Mouse (Mus musculus) hindbrain, embryonic 15.5 days (tissue): ENCODE measurements around the gene Phf12. TPM values are rescaled to one million over a fixed set of nuclear protein-coding genes. Genes with fewer than 3 reads are reported as not detected.
"Not testable (repeated sequence)": the region's sequence is repeated elsewhere in the genome, so short reads cannot be mapped to it uniquely, and the experiment has no call there.

Experiments
- ATAC-seq: fragments of 200-750 bp; cut with Nextera tagmentation; 2 replicates; pipeline ENCODE4 v1.8.0; 2017; ENCODE audit warnings: low read depth, moderate number of reproducible peaks, moderate TSS enrichment; ENCODE audit not compliant: low FRiP score
- H3K27ac ChIP-seq: fragments of 300-500 bp; sonication (generic); replicated peaks from 2 replicates; pipeline ENCODE4 v1.5.1; 2015; ENCODE audit warnings: mild to moderate bottlenecking, inconsistent platforms
- H3K27me3 ChIP-seq: fragments of 300-500 bp; sonication (generic); 2 replicates; pipeline ENCODE4 v1.6.1; 2015; ENCODE audit warnings: control low read depth, inconsistent platforms
- H3K36me3 ChIP-seq: fragments of 300-500 bp; sonication (generic); 2 replicates; pipeline ENCODE4 v1.6.1; 2015; ENCODE audit warnings: control low read depth, inconsistent platforms
- H3K4me1 ChIP-seq: fragments of 300-500 bp; sonication (generic); replicated peaks from 2 replicates; pipeline ENCODE4 v1.6.1; 2015; ENCODE audit warnings: control low read depth, inconsistent platforms
- H3K4me2 ChIP-seq: fragments of 300-500 bp; sonication (generic); 2 replicates; pipeline ENCODE4 v1.6.1; 2015; ENCODE audit warnings: moderate library complexity, mild to moderate bottlenecking, inconsistent platforms
- H3K4me3 ChIP-seq: fragments of 300-500 bp; sonication (generic); 2 replicates; pipeline ENCODE4 v1.5.1; 2015; ENCODE audit warnings: mild to moderate bottlenecking, inconsistent platforms
- H3K9ac ChIP-seq: fragments of 300-500 bp; sonication (generic); 2 replicates; pipeline ENCODE4 v1.6.1; 2015; ENCODE audit warnings: inconsistent platforms
- H3K9me3 ChIP-seq: fragments of 300-500 bp; sonication (generic); 2 replicates; pipeline ENCODE4 v1.6.1; 2016; ENCODE audit warnings: control low read depth, inconsistent platforms
- WGBS: fragments of 180-500 bp; shearing (Covaris S2); methylation state at CpG from one replicate; pipeline ENCODE4 v1.1.7; 2015; 5-methylcytosine and 5-hydroxymethylcytosine counted together
- polyA plus RNA-seq: library from polyadenylated mRNA; unstranded; fragments of >200 nt; fragmentation: Nextera tagmentation; extraction: Ambion mirVana; gene quantifications from 2 replicates; pipeline ENCODE4 v1.2.1, GENCODE M21; 2015

Gene Phf12
- polyA plus RNA-seq, 1 experiment from 2014 or later, result 19.0 TPM

- H3K9me3 ChIP-seq, result no peaks in the 10 kb centered on the region
- peak within 1 kb of the TSS; percentile 83 for H3K4me3 ChIP-seq
- no peaks in the 10 kb centered on the region for H3K27me3 ChIP-seq
- peak within 1 kb of the TSS; percentile 85 for H3K9ac ChIP-seq
- 2% methylated on average over 52 of the region's 55 CpGs for WGBS
- H3K4me2 ChIP-seq, result peak within 1 kb of the TSS; percentile 67
- H3K36me3 ChIP-seq, result peaks cover 12% of the 10 kb centered on the region; the same call in 1 of the 2 replicates
- peak; percentile 83 for ATAC-seq
- H3K4me1 ChIP-seq, result peaks cover 42% of the 10 kb centered on the region
- H3K27ac ChIP-seq, result peak within 1 kb of the TSS; percentile 88
Observed at GRCm38 (mm10) chr11:78037831-78038752, 55.5 kb downstream of the Phf12 start, which contains the start of gene Flot2. Gene Flot2 (plus strand): TSS chr11:78037931.

DNA sequence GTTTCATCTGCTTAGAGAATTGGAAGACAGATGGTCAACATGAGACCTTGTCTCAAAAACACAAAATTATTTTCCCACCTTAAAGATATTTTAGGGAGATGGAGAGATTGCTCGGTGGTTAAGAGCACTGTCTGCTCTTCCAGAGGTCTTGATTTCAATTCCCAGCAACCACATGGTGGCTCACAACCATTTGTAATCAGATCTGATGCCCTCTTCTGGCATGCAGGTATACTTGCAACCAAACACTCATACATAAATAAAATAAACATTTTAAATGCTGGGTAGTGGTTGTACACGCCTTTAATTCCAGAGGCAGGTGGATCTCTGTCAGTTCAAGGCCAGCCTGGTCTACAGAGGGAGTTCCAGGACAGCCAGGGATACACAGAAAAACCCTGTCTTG, 58.3 kb downstream of the Phf12 start:
- Histone ChIP-seq H3K36me3 (peaks cover 8% of the 10 kb centered on the region; the same call in 1 of the 2 replicates), H3K4me2 (no peak overlapping the region), H3K27me3 (no peaks in the 10 kb centered on the region), H3K4me1 (peaks cover 32% of the 10 kb centered on the region), H3K4me3 (no peak overlapping the region), H3K27ac (no peak overlapping the region), H3K9me3 (no peaks in the 10 kb centered on the region), H3K9ac (no peak overlapping the region)
- ATAC-seq, result no peak
- 69% methylated on average over 2 of the region's 2 CpGs for WGBS

- H3K9me3 ChIP-seq, H3K9ac ChIP-seq, H3K4me3 ChIP-seq, H3K27ac ChIP-seq, H3K36me3 ChIP-seq, H3K27me3 ChIP-seq, ATAC-seq, H3K4me2 ChIP-seq: not testable (repeated sequence)
- peaks cover 28% of the 10 kb centered on the region for H3K4me1 ChIP-seq
- 93% methylated on average over 4 of the region's 4 CpGs for WGBS
Observed at GRCm38 (mm10) chr11:78042290-78042870, 59.8 kb downstream of the Phf12 start.

- peak; percentile 59; the same call in 1 of the 2 replicates for ATAC-seq
- H3K36me3 ChIP-seq, result peaks cover 8% of the 10 kb centered on the region; the same call in 1 of the 2 replicates
- H3K4me1 ChIP-seq, result peaks cover 11% of the 10 kb centered on the region
- no peak overlapping the region for H3K27ac ChIP-seq
- H3K9ac ChIP-seq, result no peak overlapping the region
- H3K27me3 ChIP-seq, result no peaks in the 10 kb centered on the region
- 63% methylated on average over 5 of the region's 5 CpGs for WGBS
- H3K4me3 ChIP-seq, result no peak overlapping the region
- no peaks in the 10 kb centered on the region for H3K9me3 ChIP-seq
- H3K4me2 ChIP-seq, result no peak overlapping the region
Observed at GRCm38 (mm10) chr11:78044758-78045251, 62.3 kb downstream of the Phf12 start.

DNA sequence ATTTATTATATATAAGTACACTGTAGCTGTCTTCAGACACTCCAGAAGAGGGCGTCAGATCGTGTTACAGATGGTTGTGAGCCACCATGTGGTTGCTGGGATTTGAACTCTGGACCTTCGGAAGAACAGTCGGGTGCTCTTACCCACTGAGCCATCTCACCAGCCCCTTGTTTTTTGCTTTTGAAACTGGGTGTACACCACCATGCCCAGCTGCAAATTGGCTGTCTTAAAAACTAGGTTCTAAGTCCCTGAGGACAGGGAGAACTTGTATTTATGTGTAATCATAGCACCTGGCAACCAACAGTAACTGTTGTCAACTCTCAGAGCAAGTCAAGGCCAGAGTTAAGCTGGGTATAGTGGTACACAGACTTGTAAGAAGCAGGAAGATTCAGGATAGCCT, 66.1 kb downstream of the Phf12 start:
- not testable (repeated sequence) for H3K9ac ChIP-seq, H3K4me2 ChIP-seq, H3K9me3 ChIP-seq, H3K4me1 ChIP-seq, H3K27ac ChIP-seq, ATAC-seq, H3K4me3 ChIP-seq, H3K27me3 ChIP-seq
- WGBS, result 87% methylated on average over 4 of the region's 4 CpGs
- peaks cover 11% of the 10 kb centered on the region for H3K36me3 ChIP-seq

DNA sequence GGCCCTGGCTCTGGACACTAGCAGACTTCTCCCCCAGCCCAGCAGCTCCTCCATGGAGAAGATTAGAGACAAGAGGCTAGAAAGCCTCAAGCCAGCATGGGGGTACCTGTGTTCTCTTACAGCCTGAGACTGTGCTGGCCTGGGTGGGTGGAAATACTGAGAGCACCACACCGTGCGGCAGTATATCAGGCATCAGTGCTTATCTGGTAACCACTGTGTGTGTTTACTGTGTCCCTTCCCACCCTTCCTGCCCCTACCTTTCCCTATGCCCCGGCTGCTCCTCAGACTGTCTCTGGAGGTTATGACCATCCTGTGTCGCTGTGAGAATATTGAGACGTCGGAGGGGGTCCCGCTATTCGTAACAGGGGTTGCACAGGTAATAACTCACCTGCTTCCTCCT, 70.5 kb downstream of the Phf12 start:
- H3K4me3 ChIP-seq, result no peak overlapping the region
- H3K4me1 ChIP-seq, result no peaks in the 10 kb centered on the region
- WGBS, result 94% methylated on average over 8 of the region's 8 CpGs
- no peak for ATAC-seq
- H3K9me3 ChIP-seq, result no peaks in the 10 kb centered on the region
- H3K27ac ChIP-seq, result no peak overlapping the region
- peaks cover 49% of the 10 kb centered on the region for H3K36me3 ChIP-seq
- H3K27me3 ChIP-seq, result no peaks in the 10 kb centered on the region
- H3K9ac ChIP-seq, result no peak overlapping the region
- no peak overlapping the region for H3K4me2 ChIP-seq

GRCm38 (mm10) chr11:78056946-78057345, 74.4 kb downstream of the Phf12 start:
- peaks cover 59% of the 10 kb centered on the region for H3K36me3 ChIP-seq
- no peak overlapping the region for H3K9ac ChIP-seq
- H3K9me3 ChIP-seq, result no peaks in the 10 kb centered on the region
- no peak overlapping the region for H3K27ac ChIP-seq
- H3K27me3 ChIP-seq, result no peaks in the 10 kb centered on the region
- no peak overlapping the region for H3K4me3 ChIP-seq
- no peak overlapping the region for H3K4me2 ChIP-seq
- 81% methylated on average over 8 of the region's 8 CpGs for WGBS
- no peak for ATAC-seq
- H3K4me1 ChIP-seq, result no peaks in the 10 kb centered on the region

DNA sequence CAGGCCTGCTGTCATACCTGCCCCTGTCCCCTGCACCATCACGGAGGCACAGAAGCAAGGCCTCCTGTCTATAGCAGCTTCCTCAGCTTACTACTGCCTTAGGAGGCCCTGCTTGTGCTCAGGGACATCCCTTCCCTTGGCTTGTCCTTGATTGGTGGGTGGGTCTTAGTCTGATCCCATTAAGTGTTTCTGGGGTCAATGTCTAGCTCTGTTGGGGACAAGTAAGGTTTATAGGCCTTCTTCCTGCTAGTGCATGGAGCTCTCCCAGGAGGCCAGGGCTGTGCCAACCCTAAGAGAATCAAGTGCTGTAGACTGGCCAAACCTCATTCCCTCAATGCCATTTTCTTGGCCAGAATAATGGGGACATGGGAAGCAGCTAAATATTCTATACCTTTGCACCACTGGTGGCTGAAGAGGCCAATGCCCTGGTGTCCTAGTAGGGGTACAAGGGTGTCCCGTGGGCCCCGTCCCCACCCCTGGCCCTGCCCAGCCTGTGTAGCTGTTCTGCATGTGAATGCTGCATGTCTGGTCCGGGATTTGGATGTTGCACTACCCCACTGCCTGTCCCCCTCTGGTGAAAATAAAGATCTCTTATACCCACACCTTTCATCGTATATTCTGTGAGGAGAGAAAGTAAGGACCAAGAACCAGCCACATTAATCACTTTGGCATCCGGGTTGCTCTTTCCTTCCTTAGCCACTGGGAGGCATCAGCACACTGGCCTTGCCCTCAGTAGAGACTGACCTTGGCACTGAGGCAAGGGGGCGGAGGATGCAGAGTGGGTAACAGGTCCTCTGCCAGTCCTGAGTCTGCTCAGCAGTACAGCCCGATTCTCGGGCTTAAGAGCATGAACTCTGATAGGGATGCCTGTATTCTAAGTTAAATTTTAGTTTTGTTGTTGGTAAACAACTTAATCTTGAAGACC, 77.5 kb downstream of the Phf12 start:
- peak; percentile 86 for ATAC-seq
- no peaks in the 10 kb centered on the region for H3K27me3 ChIP-seq
- H3K9me3 ChIP-seq, result no peaks in the 10 kb centered on the region
- no peak overlapping the region for H3K4me2 ChIP-seq
- no peaks in the 10 kb centered on the region for H3K4me1 ChIP-seq
- no peak overlapping the region for H3K9ac ChIP-seq
- no peak overlapping the region for H3K27ac ChIP-seq
- H3K36me3 ChIP-seq, result peaks cover 44% of the 10 kb centered on the region
- no peak overlapping the region for H3K4me3 ChIP-seq
- WGBS, result 53% methylated on average over 9 of the region's 9 CpGs

- no peaks in the 10 kb centered on the region for H3K27me3 ChIP-seq
- no peaks in the 10 kb centered on the region for H3K4me1 ChIP-seq
- no peak overlapping the region for H3K27ac ChIP-seq
- H3K9ac ChIP-seq, result no peak overlapping the region
- WGBS, result 88% methylated on average over 1 of the region's 1 CpGs
- peaks cover 22% of the 10 kb centered on the region for H3K36me3 ChIP-seq
- no peak for ATAC-seq
- no peak overlapping the region for H3K4me3 ChIP-seq
- no peak overlapping the region for H3K4me2 ChIP-seq
- H3K9me3 ChIP-seq, result no peaks in the 10 kb centered on the region
Observed at GRCm38 (mm10) chr11:78062563-78062962, 80.0 kb downstream of the Phf12 start.

GRCm38 (mm10) chr11:78065906-78066305, 83.4 kb downstream of the Phf12 start:
- H3K27ac ChIP-seq, result no peak overlapping the region
- no peaks in the 10 kb centered on the region for H3K27me3 ChIP-seq
- no peak for ATAC-seq
- no peaks in the 10 kb centered on the region for H3K36me3 ChIP-seq
- no peak overlapping the region for H3K4me3 ChIP-seq
- no peaks in the 10 kb centered on the region for H3K4me1 ChIP-seq
- 49% methylated on average over 2 of the region's 2 CpGs for WGBS
- H3K4me2 ChIP-seq, result no peak overlapping the region
- no peak overlapping the region for H3K9ac ChIP-seq
- no peaks in the 10 kb centered on the region for H3K9me3 ChIP-seq

DNA sequence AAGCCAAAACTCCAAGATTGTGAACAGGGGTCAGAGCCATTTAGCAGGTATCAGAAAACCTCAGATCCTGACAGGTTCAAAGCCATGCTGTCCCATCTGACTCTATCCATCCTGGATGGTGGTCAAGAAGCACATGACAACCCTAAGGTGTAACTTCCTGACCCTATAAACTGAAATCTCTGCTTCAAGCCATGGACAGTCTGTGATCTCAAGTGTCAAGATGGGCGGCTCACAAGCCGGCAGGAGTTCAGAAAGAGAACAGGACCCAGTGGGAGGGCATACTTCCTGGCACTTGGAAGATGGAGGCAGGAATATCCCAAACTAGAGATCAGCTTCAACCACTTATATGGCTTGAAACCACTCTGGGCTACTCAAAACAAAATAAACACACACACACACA, 84.1 kb downstream of the Phf12 start:
- H3K27ac ChIP-seq, result no peak overlapping the region
- 69% methylated on average over 2 of the region's 2 CpGs for WGBS
- no peaks in the 10 kb centered on the region for H3K4me1 ChIP-seq
- H3K27me3 ChIP-seq, result no peaks in the 10 kb centered on the region
- H3K36me3 ChIP-seq, result no peaks in the 10 kb centered on the region
- no peak for ATAC-seq
- H3K9ac ChIP-seq, result no peak overlapping the region
- no peak overlapping the region for H3K4me3 ChIP-seq
- no peaks in the 10 kb centered on the region for H3K9me3 ChIP-seq
- H3K4me2 ChIP-seq, result no peak overlapping the region
